Mouse (Mus musculus): ENCODE results near the gene Ddx23. TPM values are rescaled to one million over a fixed set of nuclear protein-coding genes. Genes with fewer than 3 reads are reported as not detected.

The Ddx23 gene
- polyA plus RNA-seq, 1 experiment, result 81.0 TPM

- TF ChIP-seq POLR2A (IDR thresholded peaks at IDR 0.05; ENCODE audit: borderline replicate concordance, control insufficient read depth, low read depth, low read length) (no peak), CTCF (IDR thresholded peaks at IDR 0.05; ENCODE audit: control insufficient read depth, insufficient read depth, low read length) (no peak)
- Histone ChIP-seq H3K4me3 (replicated peaks; ENCODE audit: control insufficient read depth, low read depth, low read length) (no peak overlapping the region), H3K27ac (ENCODE audit: control insufficient read depth, insufficient read depth, low read depth, low read length, poor library complexity) (no peak overlapping the region), H3K4me1 (ENCODE audit: control insufficient read depth, insufficient read depth, low read length) (no peaks in the 10 kb centered on the region)
- WGBS, result 92% methylated on average over 8 of the region's 8 CpGs
Observed at GRCm38 (mm10) chr15:98646737-98647136, 16.0 kb downstream of the Ddx23 start.

- Histone ChIP-seq H3K27ac (ENCODE audit: control insufficient read depth, insufficient read depth, low read depth, low read length, poor library complexity) (no peak overlapping the region), H3K4me3 (replicated peaks; ENCODE audit: control insufficient read depth, low read depth, low read length) (no peak overlapping the region), H3K4me1 (ENCODE audit: control insufficient read depth, insufficient read depth, low read length) (no peaks in the 10 kb centered on the region)
- 90% methylated on average over 24 of the region's 24 CpGs for WGBS
- no peak for TF ChIP-seq POLR2A (IDR thresholded peaks at IDR 0.05; ENCODE audit: borderline replicate concordance, control insufficient read depth, low read depth, low read length)
- TF ChIP-seq CTCF (IDR thresholded peaks at IDR 0.05; ENCODE audit: control insufficient read depth, insufficient read depth, low read length), result no peak
Observed at GRCm38 (mm10) chr15:98645057-98646026, 17.4 kb downstream of the Ddx23 start.

- no peak for TF ChIP-seq POLR2A (IDR thresholded peaks at IDR 0.05; ENCODE audit: borderline replicate concordance, control insufficient read depth, low read depth, low read length)
- TF ChIP-seq CTCF (IDR thresholded peaks at IDR 0.05; ENCODE audit: control insufficient read depth, insufficient read depth, low read length), result no peak
- 88% methylated on average over 12 of the region's 12 CpGs for WGBS
- H3K4me3 ChIP-seq (replicated peaks; ENCODE audit: control insufficient read depth, low read depth, low read length), result no peak overlapping the region
- H3K27ac ChIP-seq (ENCODE audit: control insufficient read depth, insufficient read depth, low read depth, low read length, poor library complexity), result no peak overlapping the region
- H3K4me1 ChIP-seq (ENCODE audit: control insufficient read depth, insufficient read depth, low read length), result no peaks in the 10 kb centered on the region
Observed at GRCm38 (mm10) chr15:98644406-98644805, 18.3 kb downstream of the Ddx23 start.

- Histone ChIP-seq H3K4me1 (ENCODE audit: control insufficient read depth, insufficient read depth, low read length) (no peaks in the 10 kb centered on the region), H3K4me3 (replicated peaks; ENCODE audit: control insufficient read depth, low read depth, low read length) (no peak overlapping the region), H3K27ac (ENCODE audit: control insufficient read depth, insufficient read depth, low read depth, low read length, poor library complexity) (no peak overlapping the region)
- WGBS, result 32% methylated on average over 8 of the region's 8 CpGs
- TF ChIP-seq CTCF (IDR thresholded peaks at IDR 0.05; ENCODE audit: control insufficient read depth, insufficient read depth, low read length), result no peak
- TF ChIP-seq POLR2A (IDR thresholded peaks at IDR 0.05; ENCODE audit: borderline replicate concordance, control insufficient read depth, low read depth, low read length), result no peak
Observed at GRCm38 (mm10) chr15:98640157-98640556, 22.5 kb downstream of the Ddx23 start.

- Histone ChIP-seq H3K27ac (ENCODE audit: control insufficient read depth, insufficient read depth, low read depth, low read length, poor library complexity) (no peak overlapping the region), H3K4me1 (ENCODE audit: control insufficient read depth, insufficient read depth, low read length) (no peaks in the 10 kb centered on the region), H3K4me3 (replicated peaks; ENCODE audit: control insufficient read depth, low read depth, low read length) (no peak overlapping the region)
- TF ChIP-seq CTCF (IDR thresholded peaks at IDR 0.05; ENCODE audit: control insufficient read depth, insufficient read depth, low read length) (no peak), POLR2A (IDR thresholded peaks at IDR 0.05; ENCODE audit: borderline replicate concordance, control insufficient read depth, low read depth, low read length) (no peak)
- WGBS, result 59% methylated on average over 3 of the region's 3 CpGs
Observed at GRCm38 (mm10) chr15:98637155-98637554, 25.5 kb downstream of the Ddx23 start.

GRCm38 (mm10) chr15:98636517-98636916, 26.2 kb downstream of the Ddx23 start:
- Histone ChIP-seq H3K4me1 (ENCODE audit: control insufficient read depth, insufficient read depth, low read length) (no peaks in the 10 kb centered on the region), H3K4me3 (replicated peaks; ENCODE audit: control insufficient read depth, low read depth, low read length) (no peak overlapping the region), H3K27ac (ENCODE audit: control insufficient read depth, insufficient read depth, low read depth, low read length, poor library complexity) (no peak overlapping the region)
- 37% methylated on average over 5 of the region's 5 CpGs for WGBS
- TF ChIP-seq CTCF (IDR thresholded peaks at IDR 0.05; ENCODE audit: control insufficient read depth, insufficient read depth, low read length), result no peak
- TF ChIP-seq POLR2A (IDR thresholded peaks at IDR 0.05; ENCODE audit: borderline replicate concordance, control insufficient read depth, low read depth, low read length), result no peak

- TF ChIP-seq POLR2A (IDR thresholded peaks at IDR 0.05; ENCODE audit: borderline replicate concordance, control insufficient read depth, low read depth, low read length) (no peak), CTCF (IDR thresholded peaks at IDR 0.05; ENCODE audit: control insufficient read depth, insufficient read depth, low read length) (no peak)
- WGBS, result 7% methylated on average over 21 of the region's 21 CpGs
Observed at GRCm38 (mm10) chr15:98635291-98635841, 27.3 kb downstream of the Ddx23 start.

GRCm38 (mm10) chr15:98634541-98635081, 28.1 kb downstream of the Ddx23 start:
- no peaks in the 10 kb centered on the region for H3K4me1 ChIP-seq (ENCODE audit: control insufficient read depth, insufficient read depth, low read length)
- 1% methylated on average over 64 of the region's 65 CpGs for WGBS
- H3K4me3 ChIP-seq (replicated peaks; ENCODE audit: control insufficient read depth, low read depth, low read length), result peak overlapping the region; percentile 36
- TF ChIP-seq POLR2A (IDR thresholded peaks at IDR 0.05; ENCODE audit: borderline replicate concordance, control insufficient read depth, low read depth, low read length) (no peak), CTCF (IDR thresholded peaks at IDR 0.05; ENCODE audit: control insufficient read depth, insufficient read depth, low read length) (no peak)
- H3K27ac ChIP-seq (ENCODE audit: control insufficient read depth, insufficient read depth, low read depth, low read length, poor library complexity), result no peak overlapping the region

More at GRCm38 (mm10) chr15:98635291-98635841, 27.3 kb downstream of the Ddx23 start:
- Histone ChIP-seq H3K4me3 (replicated peaks; ENCODE audit: control insufficient read depth, low read depth, low read length) (no peak overlapping the region), H3K27ac (ENCODE audit: control insufficient read depth, insufficient read depth, low read depth, low read length, poor library complexity) (no peak overlapping the region), H3K4me1 (ENCODE audit: control insufficient read depth, insufficient read depth, low read length) (no peaks in the 10 kb centered on the region)

Data from bone marrow, adult 2 months (tissue).